Mouse (Mus musculus): ENCODE results near the gene Klhl21. TPM values are rescaled to one million over a fixed set of nuclear protein-coding genes. Genes with fewer than 3 reads are reported as not detected.

The Klhl21 gene
- total RNA-seq, 4 experiments from 2014 or later = 125 to 158 (median 140) TPM

Other genes with a start within 250 kb of the Klhl21 start
- 100 to 1,000 TPM in 2 of 4 experiments, 10 to 100 TPM in 2; 79.5 to 115 (median 98.3) TPM for gene Camta1, start 146.9 kb upstream of the Klhl21 start, total RNA-seq (2022)
- gene Dnajc11, start 75.1 kb upstream of the Klhl21 start, total RNA-seq (2022) = 10 to 100 TPM; 38.7 to 58.6 (median 46.5) TPM
- 10 to 100 TPM; 30.4 to 33.6 (median 32.1) TPM for gene Thap3, start 19.8 kb upstream of the Klhl21 start, total RNA-seq (2022)
- 1 to 10 TPM; 3.9 to 4.8 (median 4.5) TPM for gene Phf13, start 12.5 kb upstream of the Klhl21 start, total RNA-seq (2022)
- 1 to 10 TPM; 2.3 to 4.8 (median 3.1) TPM for gene Zbtb48, start 18.9 kb downstream of the Klhl21 start, total RNA-seq (2022)
- 1 to 10 TPM in 1 of 4 experiments, under 1 TPM in 3; 0.32 to 1.3 (median 0.66) TPM for gene Tas1r1, start 29.8 kb downstream of the Klhl21 start, total RNA-seq (2022)
- gene Nol9, start 30.5 kb downstream of the Klhl21 start, total RNA-seq (2022) = 10 to 100 TPM in 2 of 4 experiments, 1 to 10 TPM in 2; 9.4 to 13.2 (median 10.0) TPM
- gene Plekhg5, start 63.7 kb downstream of the Klhl21 start, total RNA-seq (2022) = 1 to 10 TPM; 5.2 to 6.1 (median 5.8) TPM
- gene Tnfrsf25, start 107.1 kb downstream of the Klhl21 start, total RNA-seq (2022) = under 1 TPM in 3 of 4 experiments, not detected in 1; 0.40 to 0.90 (median 0.85) TPM
- gene Espn, start 143.6 kb downstream of the Klhl21 start, total RNA-seq (2022) = under 1 TPM; 0.11 to 0.48 (median 0.28) TPM
- not detected for gene Hes2, start 150.1 kb downstream of the Klhl21 start, total RNA-seq (2022)
- 10 to 100 TPM; 13.8 to 15.9 (median 15.1) TPM for gene Acot7, start 169.3 kb downstream of the Klhl21 start, total RNA-seq (2022)

All from gastrocnemius, adult 8-10 months (tissue).